Mouse (Mus musculus): ENCODE measurements around the gene Mterf2. TPM values are rescaled to one million over a fixed set of nuclear protein-coding genes. Genes with fewer than 3 reads are reported as not detected.

The Mterf2 gene
- total RNA-seq, 2 experiments from 2014 or later = 4.2 TPM; not detected in 1

GRCm38 (mm10) chr10:85071605-85072152 lies 56.1 kb downstream of the Mterf2 start:
- no peak for ATAC-seq (replicated peaks; ENCODE audit: low FRiP score, poor library complexity, severe bottlenecking)

Other genes with a start within 250 kb of the Mterf2 start
- gene Ric8b, start 210.4 kb downstream of the Mterf2 start, total RNA-seq (2015; ENCODE audit: low replicate concordance) = 5.0 and 8.4 TPM in 2 replicates
- gene Ric8b, start 210.4 kb downstream of the Mterf2 start, total RNA-seq (2017; ENCODE audit: low replicate concordance) = 6.5 and 6.8 TPM in 2 replicates
- gene Fhl4, start 25.5 kb downstream of the Mterf2 start, total RNA-seq (2015; ENCODE audit: low replicate concordance) = not detected in 2 replicates
- gene Fhl4, start 25.5 kb downstream of the Mterf2 start, total RNA-seq (2017; ENCODE audit: low replicate concordance) = not detected in 2 replicates
- gene Tmem263, start 25.4 kb downstream of the Mterf2 start, total RNA-seq (2015; ENCODE audit: low replicate concordance) = 10.1 and 11.7 TPM in 2 replicates
- gene Tmem263, start 25.4 kb downstream of the Mterf2 start, total RNA-seq (2017; ENCODE audit: low replicate concordance) = 4.4 and 12.6 TPM in 2 replicates
- 2.9 and 7.1 TPM in 2 replicates for gene Cry1, start 57.0 kb upstream of the Mterf2 start, total RNA-seq (2015; ENCODE audit: low replicate concordance)
- gene Cry1, start 57.0 kb upstream of the Mterf2 start, total RNA-seq (2017; ENCODE audit: low replicate concordance) = 6.9 and 7.6 TPM in 2 replicates